Mouse (Mus musculus) heart, embryonic 12.5 days (tissue): ENCODE results near the gene Elavl1. TPM values are rescaled to one million over a fixed set of nuclear protein-coding genes. Genes with fewer than 3 reads are reported as not detected.
"Not testable (repeated sequence)": the region's sequence is repeated elsewhere in the genome, so short reads cannot be mapped to it uniquely, and the experiment has no call there.

Experiments
- ATAC-seq: fragments of 200-750 bp; cut with Nextera tagmentation; 2 replicates; pipeline ENCODE4 v1.8.0; 2017; ENCODE audit warnings: moderate TSS enrichment, moderate library complexity; ENCODE audit not compliant: insufficient number of reproducible peaks, low FRiP score
- H3K27ac ChIP-seq: fragments of 300-500 bp; sonication (generic); 2 replicates; pipeline ENCODE4 v1.5.1; 2016; ENCODE audit warnings: mild to moderate bottlenecking, moderate library complexity; ENCODE audit not compliant: poor library complexity, severe bottlenecking
- H3K27me3 ChIP-seq: fragments of 300-500 bp; sonication (generic); replicated peaks from 2 replicates; pipeline ENCODE4 v1.6.1; 2016; ENCODE audit warnings: mild to moderate bottlenecking, moderate library complexity
- H3K36me3 ChIP-seq: fragments of 300-500 bp; sonication (generic); 2 replicates; pipeline ENCODE4 v1.6.1; 2016; ENCODE audit warnings: mild to moderate bottlenecking, moderate library complexity
- H3K4me1 ChIP-seq: fragments of 300-500 bp; sonication (generic); replicated peaks from 2 replicates; pipeline ENCODE4 v1.6.1; 2016; ENCODE audit warnings: mild to moderate bottlenecking
- H3K4me2 ChIP-seq: fragments of 300-500 bp; sonication (generic); 2 replicates; pipeline ENCODE4 v1.6.1; 2016; ENCODE audit warnings: mild to moderate bottlenecking, moderate library complexity
- H3K4me3 ChIP-seq: fragments of 300-500 bp; sonication (generic); 2 replicates; pipeline ENCODE4 v1.5.1; 2016; ENCODE audit warnings: mild to moderate bottlenecking
- H3K9ac ChIP-seq: fragments of 300-500 bp; sonication (generic); 2 replicates; pipeline ENCODE4 v1.6.1; 2016; ENCODE audit warnings: mild to moderate bottlenecking, moderate library complexity
- H3K9me3 ChIP-seq: fragments of 300-500 bp; sonication (generic); replicated peaks from 2 replicates; pipeline ENCODE4 v1.6.1; 2016; ENCODE audit warnings: mild to moderate bottlenecking, moderate library complexity
- WGBS: fragments of 180-500 bp; shearing (Covaris S2); methylation state at CpG from one replicate; pipeline ENCODE4 v1.1.7; 2016; 5-methylcytosine and 5-hydroxymethylcytosine counted together
- polyA plus RNA-seq: library from polyadenylated mRNA; unstranded; fragments of >200 nt; fragmentation: Nextera tagmentation; extraction: Ambion mirVana; gene quantifications from 2 replicates; pipeline ENCODE4 v1.2.1, GENCODE M21; 2016

Elavl1 gene
- polyA plus RNA-seq, 1 experiment from 2014 or later: 211 TPM

DNA sequence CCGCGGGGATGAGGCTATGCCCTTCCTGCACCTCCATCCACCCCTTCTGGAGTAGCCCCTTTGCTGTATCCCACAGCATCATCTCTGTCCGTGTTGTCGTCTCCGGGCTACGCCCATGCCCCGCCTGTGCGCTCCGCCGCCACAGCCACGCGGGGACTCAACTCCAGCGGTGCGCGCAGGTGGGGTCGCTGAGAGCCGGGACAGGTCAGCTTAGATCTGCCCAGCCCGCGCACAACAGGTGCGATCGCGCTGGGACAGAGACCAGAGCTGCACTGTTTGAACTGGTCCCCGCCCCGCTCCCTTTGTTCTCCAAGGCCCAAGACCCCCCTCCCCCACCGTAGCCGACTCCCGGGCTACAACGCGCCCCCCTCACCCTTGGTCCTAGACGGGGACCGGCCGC is 66.5 kb downstream of the Elavl1 start:
- Histone ChIP-seq H3K9ac (peak overlapping the region; percentile 83), H3K36me3 (peaks cover 72% of the 10 kb centered on the region), H3K27me3 (no peaks in the 10 kb centered on the region), H3K4me3 (peak overlapping the region; percentile 74), H3K27ac (peak overlapping the region; percentile 37), H3K4me2 (peak overlapping the region; percentile 92), H3K9me3 (no peaks in the 10 kb centered on the region), H3K4me1 (peaks cover 31% of the 10 kb centered on the region)
- ATAC-seq: peak; percentile 74
- under 1% methylated on average over 30 of the region's 32 CpGs for WGBS

GRCm38 (mm10) chr8:4258233-4258632 is 67.0 kb downstream of the Elavl1 start:
- H3K36me3 ChIP-seq: peaks cover 68% of the 10 kb centered on the region
- ATAC-seq: peak; percentile 54
- WGBS: 2% methylated on average over 35 of the region's 35 CpGs
- H3K27ac ChIP-seq: peak overlapping the region; percentile 37
- H3K4me3 ChIP-seq: peak overlapping the region; percentile 74
- no peaks in the 10 kb centered on the region for H3K27me3 ChIP-seq
- peak overlapping the region; percentile 92 for H3K4me2 ChIP-seq
- no peaks in the 10 kb centered on the region for H3K9me3 ChIP-seq
- peaks cover 33% of the 10 kb centered on the region for H3K4me1 ChIP-seq
- peak overlapping the region; percentile 83 for H3K9ac ChIP-seq

DNA sequence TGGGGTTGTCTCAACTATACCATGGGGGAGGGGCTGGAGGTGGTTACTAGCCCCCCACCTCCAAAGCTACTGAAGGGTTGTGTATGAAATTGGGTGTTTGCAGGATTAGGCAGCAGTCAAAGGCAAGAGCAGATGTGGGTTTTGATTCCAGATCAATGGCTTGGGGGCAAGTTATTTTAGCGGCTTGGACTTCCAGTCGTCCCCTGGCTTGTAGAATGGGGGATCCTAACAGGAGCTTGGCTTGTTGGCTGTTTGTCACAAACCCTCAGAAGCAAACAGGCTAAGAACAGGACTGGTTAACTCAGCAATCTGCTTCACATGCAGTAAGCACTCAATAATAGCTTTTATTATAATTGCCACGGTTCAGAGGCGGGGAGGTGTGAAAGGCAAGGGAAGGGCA is 67.9 kb downstream of the Elavl1 start:
- no peak overlapping the region for H3K27ac ChIP-seq
- peak overlapping the region; percentile 92; the same call in 1 of the 2 replicates for H3K4me2 ChIP-seq
- no peak for ATAC-seq
- H3K27me3 ChIP-seq: no peaks in the 10 kb centered on the region
- H3K9me3 ChIP-seq: no peaks in the 10 kb centered on the region
- H3K9ac ChIP-seq: peak overlapping the region; percentile 31; the same call in 1 of the 2 replicates
- WGBS: 88% methylated on average over 4 of the region's 4 CpGs
- H3K4me1 ChIP-seq: peaks cover 36% of the 10 kb centered on the region
- peaks cover 59% of the 10 kb centered on the region for H3K36me3 ChIP-seq
- H3K4me3 ChIP-seq: 0 out of 2 replicates have a peak overlapping the region, but pooled peaks have one; percentile 74

DNA sequence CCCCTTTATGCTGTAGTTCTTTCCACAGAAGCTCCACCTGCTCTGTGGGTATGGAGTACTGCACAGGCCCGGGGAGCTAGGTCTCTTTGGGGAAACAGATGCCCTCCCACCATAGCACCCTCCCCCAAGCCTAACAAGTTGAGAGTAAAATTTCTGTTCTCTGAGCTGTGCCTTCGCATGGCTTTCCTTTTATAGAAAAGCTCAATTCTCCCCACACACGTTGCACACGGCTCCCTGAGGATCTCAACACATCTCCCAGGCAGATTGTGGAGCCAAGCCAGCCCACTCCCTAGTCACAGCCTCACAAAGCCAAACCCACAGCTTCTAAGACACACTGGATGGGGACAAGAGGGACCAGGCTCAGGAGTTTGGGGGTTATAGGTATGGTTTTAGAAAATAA is 68.3 kb downstream of the Elavl1 start:
- peaks cover 37% of the 10 kb centered on the region for H3K4me1 ChIP-seq
- H3K27ac ChIP-seq: no peak overlapping the region
- no peaks in the 10 kb centered on the region for H3K9me3 ChIP-seq
- peaks cover 55% of the 10 kb centered on the region for H3K36me3 ChIP-seq
- no peak overlapping the region for H3K4me3 ChIP-seq
- 58% methylated on average over 4 of the region's 4 CpGs for WGBS
- H3K4me2 ChIP-seq: no peak overlapping the region
- H3K27me3 ChIP-seq: no peaks in the 10 kb centered on the region
- ATAC-seq: no peak
- peak overlapping the region; percentile 31; the same call in 1 of the 2 replicates for H3K9ac ChIP-seq

GRCm38 (mm10) chr8:4255471-4255870 is 69.7 kb downstream of the Elavl1 start:
- 85% methylated on average over 7 of the region's 7 CpGs for WGBS
- not testable (repeated sequence) for ATAC-seq

GRCm38 (mm10) chr8:4254001-4254400 is 71.2 kb downstream of the Elavl1 start:
- H3K4me3 ChIP-seq: peak overlapping the region; percentile 95
- 70% methylated on average over 6 of the region's 6 CpGs for WGBS
- no peak overlapping the region for H3K27ac ChIP-seq
- no peaks in the 10 kb centered on the region for H3K9me3 ChIP-seq
- peaks cover 46% of the 10 kb centered on the region for H3K4me1 ChIP-seq
- H3K36me3 ChIP-seq: peaks cover 31% of the 10 kb centered on the region
- ATAC-seq: no peak
- no peaks in the 10 kb centered on the region for H3K27me3 ChIP-seq
- H3K9ac ChIP-seq: no peak overlapping the region
- H3K4me2 ChIP-seq: peak overlapping the region; percentile 87

More at GRCm38 (mm10) chr8:4255471-4255870, 69.7 kb downstream of the Elavl1 start:
- not testable (repeated sequence) for H3K4me3 ChIP-seq, H3K4me2 ChIP-seq, H3K9ac ChIP-seq, H3K27ac ChIP-seq, H3K27me3 ChIP-seq, H3K9me3 ChIP-seq
- peaks cover 41% of the 10 kb centered on the region for H3K4me1 ChIP-seq
- H3K36me3 ChIP-seq: peaks cover 41% of the 10 kb centered on the region

- WGBS: under 1% methylated on average over 69 of the region's 69 CpGs
- Histone ChIP-seq H3K27ac (peak within 1 kb of the TSS; percentile 84), H3K9ac (peak within 1 kb of the TSS; percentile 91), H3K4me3 (peak within 1 kb of the TSS; percentile 95), H3K9me3 (no peaks in the 10 kb centered on the region), H3K4me2 (peak within 1 kb of the TSS; percentile 87), H3K36me3 (peaks cover 34% of the 10 kb centered on the region), H3K4me1 (peaks cover 52% of the 10 kb centered on the region), H3K27me3 (no peaks in the 10 kb centered on the region)
- peak; percentile 91 for ATAC-seq
These were observed 72.0 kb downstream of the Elavl1 start, which contains the start of gene Snapc2 for GRCm38 (mm10) chr8:4252934-4253841. Gene Snapc2 (plus strand): TSS chr8:4253080.

GRCm38 (mm10) chr8:4252116-4252760 is 73.0 kb downstream of the Elavl1 start:
- Histone ChIP-seq H3K27ac (no peak overlapping the region), H3K4me2 (peak overlapping the region; percentile 87), H3K4me3 (peak overlapping the region; percentile 95), H3K27me3 (no peaks in the 10 kb centered on the region), H3K9ac (peak overlapping the region; percentile 91), H3K36me3 (peaks cover 39% of the 10 kb centered on the region), H3K9me3 (no peaks in the 10 kb centered on the region), H3K4me1 (peaks cover 45% of the 10 kb centered on the region)
- no peak for ATAC-seq
- WGBS: 41% methylated on average over 8 of the region's 8 CpGs

- 31% methylated on average over 26 of the region's 26 CpGs for WGBS
- H3K4me3 ChIP-seq: no peak overlapping the region
- H3K27ac ChIP-seq: no peak overlapping the region
- 0 out of 2 replicates have a peak overlapping the region, but pooled peaks have one; percentile 47 for H3K9ac ChIP-seq
- ATAC-seq: peak; percentile 23; the same call in 1 of the 2 replicates
- H3K27me3 ChIP-seq: no peaks in the 10 kb centered on the region
- H3K9me3 ChIP-seq: no peaks in the 10 kb centered on the region
- peaks cover 42% of the 10 kb centered on the region for H3K36me3 ChIP-seq
- peaks cover 39% of the 10 kb centered on the region for H3K4me1 ChIP-seq
- H3K4me2 ChIP-seq: 0 out of 2 replicates have a peak overlapping the region, but pooled peaks have one; percentile 4
These were observed 74.8 kb downstream of the Elavl1 start for GRCm38 (mm10) chr8:4250306-4250970.

- peak overlapping the region; percentile 52 for H3K4me2 ChIP-seq
- H3K4me1 ChIP-seq: peaks cover 38% of the 10 kb centered on the region
- no peaks in the 10 kb centered on the region for H3K27me3 ChIP-seq
- H3K4me3 ChIP-seq: peak overlapping the region; percentile 15; the same call in 1 of the 2 replicates
- no peaks in the 10 kb centered on the region for H3K9me3 ChIP-seq
- WGBS: 5% methylated on average over 29 of the region's 29 CpGs
- peak overlapping the region; percentile 27; the same call in 1 of the 2 replicates for H3K27ac ChIP-seq
- H3K36me3 ChIP-seq: peaks cover 42% of the 10 kb centered on the region
- ATAC-seq: no peak
- H3K9ac ChIP-seq: peak overlapping the region; percentile 55; the same call in 1 of the 2 replicates
These were observed 76.0 kb downstream of the Elavl1 start for GRCm38 (mm10) chr8:4249213-4249612.
